Mouse (Mus musculus): Measurements from ENCODE around the gene Kdm8. TPM values are rescaled to one million over a fixed set of nuclear protein-coding genes. Genes with fewer than 3 reads are reported as not detected.

Gene Kdm8
- polyA plus RNA-seq, 1 experiment from 2014 or later: 13.7 TPM

DNA sequence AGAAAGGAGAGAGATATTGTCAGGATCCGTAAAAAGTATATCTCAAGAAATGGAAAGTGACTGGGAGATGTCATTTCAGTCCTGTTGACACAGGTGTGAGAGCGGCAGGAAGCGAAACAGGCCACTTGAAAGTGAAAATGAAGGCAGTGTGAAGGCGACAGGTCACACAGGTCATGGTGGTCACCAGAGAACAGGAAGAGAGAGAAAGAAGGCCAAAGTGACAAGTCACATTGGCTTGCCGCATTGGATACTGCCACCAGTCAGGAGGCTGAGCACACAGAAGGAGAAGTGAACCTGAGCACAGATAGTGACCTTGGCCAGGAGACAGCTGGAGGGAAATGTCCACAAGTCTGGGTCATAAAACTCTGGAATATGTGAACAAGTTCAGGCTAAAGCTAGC lies 67.0 kb downstream of the Kdm8 start:
- no peaks in the 10 kb centered on the region for H3K27me3 ChIP-seq
- 70% methylated on average over 5 of the region's 5 CpGs for whole genome bisulfite sequencing

DNA sequence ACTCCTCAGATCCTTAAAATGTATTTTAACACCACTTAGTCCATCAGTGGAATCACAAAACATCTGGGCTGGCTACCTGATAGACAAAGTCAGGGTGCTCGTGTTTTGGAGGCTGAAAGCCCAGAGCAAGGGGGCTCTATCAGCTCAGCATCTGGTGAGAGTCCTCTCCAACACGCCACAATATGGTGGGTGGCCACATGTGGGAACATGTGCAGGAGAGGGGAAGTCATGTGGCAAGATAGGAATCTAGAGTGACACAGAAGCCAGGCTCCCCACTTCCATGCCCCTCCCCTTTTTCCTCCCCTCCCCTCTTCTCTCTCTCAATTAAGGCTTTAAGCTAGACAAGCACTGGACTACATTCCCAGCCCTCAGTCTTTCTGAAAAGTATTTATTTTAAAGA lies 67.4 kb downstream of the Kdm8 start:
- Histone ChIP-seq H3K27ac (no peak overlapping the region), H3K4me3 (replicated peaks) (no peak overlapping the region), H3K9me3 (replicated peaks) (no peaks in the 10 kb centered on the region), H3K4me1 (0 out of 2 replicates have a peak, but pooled peaks cover 9% of the 10 kb centered on the region), H3K36me3 (no peaks in the 10 kb centered on the region), H3K9ac (no peak overlapping the region), H3K27me3 (no peaks in the 10 kb centered on the region), H3K4me2 (no peak overlapping the region)
- ATAC-seq (replicated peaks; ENCODE audit: low FRiP score): no peak
- 55% methylated on average over 2 of the region's 2 CpGs for WGBS

More for the DNA sequence above, 67.0 kb downstream of the Kdm8 start:
- no peaks in the 10 kb centered on the region for H3K9me3 ChIP-seq (replicated peaks)
- H3K4me1 ChIP-seq: 0 out of 2 replicates have a peak, but pooled peaks cover 9% of the 10 kb centered on the region
- no peak overlapping the region for H3K4me3 ChIP-seq (replicated peaks)
- no peak for ATAC-seq (replicated peaks; ENCODE audit: low FRiP score)
- H3K9ac ChIP-seq: no peak overlapping the region
- no peak overlapping the region for H3K4me2 ChIP-seq
- no peaks in the 10 kb centered on the region for H3K36me3 ChIP-seq
- no peak overlapping the region for H3K27ac ChIP-seq

Other genes with a start within 250 kb of the Kdm8 start
- gene Nsmce1, start 46.9 kb downstream of the Kdm8 start, polyA plus RNA-seq (2015; fragmentation: Nextera tagmentation; extraction: Ambion mirVana): 143 TPM in 2 replicates
- gene Il4ra, start 107.4 kb downstream of the Kdm8 start, polyA plus RNA-seq (2015; fragmentation: Nextera tagmentation; extraction: Ambion mirVana): 8.6 and 10.4 TPM in 2 replicates
- 0.24 and 0.31 TPM in 2 replicates for gene Il21r, start 158.8 kb downstream of the Kdm8 start, polyA plus RNA-seq (2015; fragmentation: Nextera tagmentation; extraction: Ambion mirVana)